Mouse (Mus musculus): ENCODE measurements at regions not wholly inside any gene's neighbourhood (a gene's known extent, or its start where the extent isn't known, plus 50 kb on each side); places are given as distances from the start of the nearest gene placed in this dataset.
A peak's percentile ranks its signal among the peaks of the same experiment; 100 is the strongest.
"Not testable (repeated sequence)": the region's sequence is repeated elsewhere in the genome, so short reads cannot be mapped to it uniquely, and the experiment has no call there.

DNA sequence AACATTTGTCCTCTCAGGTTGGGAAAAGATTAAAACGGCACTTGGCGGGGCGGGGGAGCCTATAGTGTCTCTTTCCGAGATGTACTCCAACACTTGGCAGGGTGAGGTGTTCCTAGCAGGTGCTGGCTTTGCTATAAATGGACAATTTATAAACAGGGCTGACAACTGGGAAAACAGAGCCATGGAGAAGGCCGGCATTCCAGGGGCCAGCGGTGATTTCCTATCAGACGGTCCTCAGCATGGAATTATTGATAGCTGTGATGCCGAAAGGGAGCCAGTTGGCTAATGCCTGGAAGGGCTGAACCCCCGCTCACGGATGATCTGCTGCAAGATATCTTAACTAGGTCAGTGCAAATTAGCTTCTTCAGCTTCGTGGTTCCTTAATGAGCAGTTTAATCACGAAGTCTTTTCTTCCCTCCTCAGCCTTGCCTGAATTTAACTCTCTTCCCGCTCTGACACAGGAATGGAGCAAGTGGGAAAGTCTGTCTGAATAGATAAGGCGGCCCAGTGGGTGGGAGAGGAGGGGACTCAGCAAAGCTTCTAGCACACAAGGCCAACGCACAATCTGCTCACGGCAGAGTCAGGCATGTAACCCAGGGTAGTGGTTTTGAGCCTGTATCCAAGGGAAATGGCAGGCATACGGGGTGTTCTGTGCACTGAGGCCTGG lies 61.1 kb upstream of the Map3k1 start:
- H3K36me3 ChIP-seq (replicated peaks): no peaks in the 10 kb centered on the region
- ATAC-seq (ENCODE audit: extremely low read depth, insufficient number of reproducible peaks, low FRiP score, poor library complexity, severe bottlenecking) (peak; percentile 40), DNase-seq (ENCODE audit: low spot score) (peak; percentile 24)
- peaks cover 10% of the 10 kb centered on the region for H3K4me1 ChIP-seq (ENCODE audit: insufficient read depth, low read depth, low read length)
- H3K9me3 ChIP-seq (replicated peaks): peaks cover 3% of the 10 kb centered on the region
- peaks cover 18% of the 10 kb centered on the region for H3K27me3 ChIP-seq (ENCODE audit: insufficient read depth, low read length)
- TF ChIP-seq TAL1 (conservative IDR thresholded peaks at IDR 0.05; ENCODE audit: low read depth, low read length) (no peak), CTCF (IDR thresholded peaks at IDR 0.05; ENCODE audit: low read depth, low read length) (no peak), POLR2AphosphoS5 (IDR thresholded peaks at IDR 0.05; ENCODE audit: insufficient replicate concordance, low read depth, low read length) (no peak), GATA1 (IDR thresholded peaks at IDR 0.05; ENCODE audit: borderline replicate concordance, low read length) (no peak), GATA2 (IDR thresholded peaks at IDR 0.05; ENCODE audit: borderline replicate concordance, low read depth, low read length) (no peak)
- no peak overlapping the region for H3K4me3 ChIP-seq (ENCODE audit: low read depth, low read length)

DNA sequence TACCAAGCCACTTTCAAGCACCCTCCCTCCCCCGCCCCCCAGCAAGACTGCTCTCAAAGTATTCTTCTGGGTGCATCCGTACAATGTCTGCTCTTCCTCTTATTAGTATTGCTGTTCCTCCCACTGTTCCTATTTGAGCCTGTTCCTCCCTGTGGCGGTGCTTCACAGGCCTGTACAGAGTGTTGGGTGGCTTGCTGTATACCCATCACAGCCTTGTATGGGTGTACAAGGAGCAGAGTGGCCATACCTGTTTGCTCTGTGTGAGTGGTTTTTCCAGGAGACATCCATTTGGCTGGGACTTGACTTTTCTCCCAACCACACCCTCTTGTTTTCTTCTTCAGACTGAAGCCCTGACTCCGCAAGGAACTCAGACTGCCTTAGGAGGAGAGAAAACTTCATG lies 61.7 kb upstream of the Map3k1 start:
- no peak for TF ChIP-seq POLR2AphosphoS5 (IDR thresholded peaks at IDR 0.05; ENCODE audit: insufficient replicate concordance, low read depth, low read length)
- no peak for TF ChIP-seq GATA1 (IDR thresholded peaks at IDR 0.05; ENCODE audit: borderline replicate concordance, low read length)
- TF ChIP-seq CTCF (IDR thresholded peaks at IDR 0.05; ENCODE audit: low read depth, low read length): no peak
- TF ChIP-seq GATA2 (IDR thresholded peaks at IDR 0.05; ENCODE audit: borderline replicate concordance, low read depth, low read length): no peak
- no peak for TF ChIP-seq TAL1 (conservative IDR thresholded peaks at IDR 0.05; ENCODE audit: low read depth, low read length)
- H3K4me1 ChIP-seq (ENCODE audit: insufficient read depth, low read depth, low read length): peaks cover 10% of the 10 kb centered on the region
- H3K36me3 ChIP-seq (replicated peaks): no peaks in the 10 kb centered on the region
- H3K9me3 ChIP-seq (replicated peaks): peaks cover 3% of the 10 kb centered on the region
- ATAC-seq (ENCODE audit: extremely low read depth, insufficient number of reproducible peaks, low FRiP score, poor library complexity, severe bottlenecking) (no peak), DNase-seq (ENCODE audit: low spot score) (no peak)
- no peak overlapping the region for H3K4me3 ChIP-seq (ENCODE audit: low read depth, low read length)
- H3K27me3 ChIP-seq (ENCODE audit: insufficient read depth, low read length): peaks cover 18% of the 10 kb centered on the region

DNA sequence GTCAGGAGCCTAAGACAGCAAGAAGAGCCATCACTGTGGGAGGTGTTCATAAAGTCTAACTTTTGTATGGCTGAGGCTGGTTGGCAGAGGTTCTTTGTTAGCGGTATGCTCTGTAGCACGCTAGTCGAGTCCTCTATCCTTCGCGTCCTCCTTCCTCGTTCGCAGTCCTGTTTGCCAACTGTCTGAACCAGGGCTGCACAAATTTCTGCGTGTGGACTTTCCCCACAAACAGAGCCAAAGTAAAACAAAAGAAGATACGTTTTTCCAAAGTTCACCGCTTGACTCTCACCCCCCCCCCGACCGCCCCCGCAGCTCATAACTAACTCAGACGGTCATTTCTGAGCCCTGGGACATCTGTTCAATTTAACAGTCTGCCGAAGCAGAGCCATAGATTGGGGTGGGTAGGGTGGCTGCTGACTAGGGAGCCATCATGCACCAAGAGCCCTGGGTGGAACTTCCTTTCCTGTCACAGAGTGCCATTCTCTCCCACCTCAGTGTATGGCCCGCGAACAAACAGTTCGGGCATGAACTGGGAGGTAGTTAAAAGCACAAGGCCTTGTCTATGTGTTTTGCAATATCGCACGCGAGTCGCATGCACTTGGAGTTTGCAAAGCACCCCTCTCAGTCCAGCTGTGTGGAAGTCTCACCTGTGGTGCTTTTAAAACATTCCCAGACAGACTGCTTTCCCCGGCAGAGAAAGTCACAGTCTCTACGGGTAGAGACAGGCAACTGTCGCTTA lies 63.0 kb upstream of the Map3k1 start:
- Histone ChIP-seq H3K4me1 (ENCODE audit: insufficient read depth, low read depth, low read length) (peaks cover 10% of the 10 kb centered on the region), H3K27me3 (ENCODE audit: insufficient read depth, low read length) (peaks cover 15% of the 10 kb centered on the region), H3K4me3 (ENCODE audit: low read depth, low read length) (no peak overlapping the region), H3K9me3 (replicated peaks) (peaks cover 2% of the 10 kb centered on the region), H3K36me3 (replicated peaks) (no peaks in the 10 kb centered on the region)
- no peak for DNase-seq (ENCODE audit: low spot score)
- TF ChIP-seq CTCF (IDR thresholded peaks at IDR 0.05; ENCODE audit: low read depth, low read length) (no peak), GATA1 (IDR thresholded peaks at IDR 0.05; ENCODE audit: borderline replicate concordance, low read length) (no peak), GATA2 (IDR thresholded peaks at IDR 0.05; ENCODE audit: borderline replicate concordance, low read depth, low read length) (no peak), POLR2AphosphoS5 (IDR thresholded peaks at IDR 0.05; ENCODE audit: insufficient replicate concordance, low read depth, low read length) (no peak), TAL1 (conservative IDR thresholded peaks at IDR 0.05; ENCODE audit: low read depth, low read length) (no peak)
- ATAC-seq (ENCODE audit: extremely low read depth, insufficient number of reproducible peaks, low FRiP score, poor library complexity, severe bottlenecking): no peak

DNA sequence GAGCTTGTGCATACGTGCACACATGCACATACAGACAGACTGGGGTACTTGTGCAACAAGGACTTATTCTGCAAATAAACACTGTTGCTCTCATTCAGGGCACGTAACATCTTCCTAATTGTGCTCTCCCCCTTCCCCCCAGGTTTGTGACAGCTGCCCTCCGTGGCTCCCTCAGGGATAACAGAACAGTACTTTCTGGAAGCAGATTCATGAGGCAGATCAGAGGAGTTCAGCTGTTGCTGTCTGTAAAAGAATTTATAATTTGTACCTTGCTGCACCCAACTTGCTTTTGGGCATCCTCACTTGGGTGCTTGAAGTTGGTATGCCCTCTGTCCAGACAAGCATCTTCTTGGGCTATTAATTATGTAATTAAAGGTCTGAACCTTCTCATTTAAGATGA lies 65.5 kb upstream of the Map3k1 start:
- Histone ChIP-seq H3K4me3 (ENCODE audit: low read depth, low read length) (no peak overlapping the region), H3K9me3 (replicated peaks) (no peaks in the 10 kb centered on the region), H3K4me1 (ENCODE audit: insufficient read depth, low read depth, low read length) (peaks cover 10% of the 10 kb centered on the region), H3K27me3 (ENCODE audit: insufficient read depth, low read length) (peaks cover 13% of the 10 kb centered on the region), H3K36me3 (replicated peaks) (no peaks in the 10 kb centered on the region)
- no peak for ATAC-seq (ENCODE audit: extremely low read depth, insufficient number of reproducible peaks, low FRiP score, poor library complexity, severe bottlenecking)
- TF ChIP-seq POLR2AphosphoS5 (IDR thresholded peaks at IDR 0.05; ENCODE audit: insufficient replicate concordance, low read depth, low read length): no peak
- TF ChIP-seq TAL1 (conservative IDR thresholded peaks at IDR 0.05; ENCODE audit: low read depth, low read length): no peak
- no peak for TF ChIP-seq CTCF (IDR thresholded peaks at IDR 0.05; ENCODE audit: low read depth, low read length)
- no peak for TF ChIP-seq GATA1 (IDR thresholded peaks at IDR 0.05; ENCODE audit: borderline replicate concordance, low read length)
- no peak for TF ChIP-seq GATA2 (IDR thresholded peaks at IDR 0.05; ENCODE audit: borderline replicate concordance, low read depth, low read length)
- DNase-seq (ENCODE audit: low spot score): no peak

DNA sequence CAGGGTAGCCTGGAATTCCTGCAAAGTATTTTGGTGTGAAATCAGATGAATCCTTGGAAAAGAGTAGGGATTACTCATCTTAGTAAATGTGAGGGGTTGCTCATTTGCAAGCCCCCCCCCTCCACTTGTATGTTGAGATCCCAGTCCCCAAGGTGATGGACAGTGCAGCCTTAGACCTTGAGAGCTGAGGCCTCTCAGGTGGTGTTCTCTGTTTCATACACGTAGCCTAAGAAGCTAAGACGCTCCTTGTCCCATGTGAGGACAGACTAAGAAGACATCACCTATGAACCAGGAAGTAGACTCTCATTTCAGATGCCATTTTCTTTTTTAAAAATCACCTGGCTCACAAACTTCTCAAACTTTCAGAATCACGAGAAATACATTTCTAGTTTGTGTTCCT lies 67.6 kb upstream of the Map3k1 start:
- peaks cover 8% of the 10 kb centered on the region for H3K27me3 ChIP-seq (ENCODE audit: insufficient read depth, low read length)
- TF ChIP-seq POLR2AphosphoS5 (IDR thresholded peaks at IDR 0.05; ENCODE audit: insufficient replicate concordance, low read depth, low read length): no peak
- TF ChIP-seq CTCF (IDR thresholded peaks at IDR 0.05; ENCODE audit: low read depth, low read length): no peak
- TF ChIP-seq GATA2 (IDR thresholded peaks at IDR 0.05; ENCODE audit: borderline replicate concordance, low read depth, low read length): no peak
- no peak for TF ChIP-seq GATA1 (IDR thresholded peaks at IDR 0.05; ENCODE audit: borderline replicate concordance, low read length)
- no peak for TF ChIP-seq TAL1 (conservative IDR thresholded peaks at IDR 0.05; ENCODE audit: low read depth, low read length)
- no peak overlapping the region for H3K4me3 ChIP-seq (ENCODE audit: low read depth, low read length)
- no peaks in the 10 kb centered on the region for H3K9me3 ChIP-seq (replicated peaks)
- DNase-seq (ENCODE audit: low spot score): no peak
- no peak for ATAC-seq (ENCODE audit: extremely low read depth, insufficient number of reproducible peaks, low FRiP score, poor library complexity, severe bottlenecking)
- H3K36me3 ChIP-seq (replicated peaks): no peaks in the 10 kb centered on the region
- H3K4me1 ChIP-seq (ENCODE audit: insufficient read depth, low read depth, low read length): no peaks in the 10 kb centered on the region

DNA sequence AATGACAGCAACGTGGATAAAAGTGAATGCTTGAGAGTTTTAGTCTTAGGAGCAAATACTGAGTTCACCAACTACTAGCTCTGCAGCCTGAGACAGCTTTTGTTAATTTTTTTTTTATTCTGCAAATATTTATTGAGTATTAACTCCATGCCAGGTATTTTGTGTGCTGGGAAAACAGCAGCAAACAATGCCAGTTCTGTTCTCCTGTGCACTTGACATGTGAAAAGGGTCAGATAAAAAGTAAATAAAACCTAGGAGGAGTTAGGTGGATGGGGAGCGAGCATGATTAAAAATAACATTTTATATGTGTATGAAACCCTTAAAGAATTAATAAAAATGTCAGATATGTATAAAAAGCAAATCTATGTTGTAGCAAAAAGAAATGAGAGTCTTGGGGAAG lies 68.1 kb upstream of the Map3k1 start:
- DNase-seq (ENCODE audit: low spot score): no peak

DNA sequence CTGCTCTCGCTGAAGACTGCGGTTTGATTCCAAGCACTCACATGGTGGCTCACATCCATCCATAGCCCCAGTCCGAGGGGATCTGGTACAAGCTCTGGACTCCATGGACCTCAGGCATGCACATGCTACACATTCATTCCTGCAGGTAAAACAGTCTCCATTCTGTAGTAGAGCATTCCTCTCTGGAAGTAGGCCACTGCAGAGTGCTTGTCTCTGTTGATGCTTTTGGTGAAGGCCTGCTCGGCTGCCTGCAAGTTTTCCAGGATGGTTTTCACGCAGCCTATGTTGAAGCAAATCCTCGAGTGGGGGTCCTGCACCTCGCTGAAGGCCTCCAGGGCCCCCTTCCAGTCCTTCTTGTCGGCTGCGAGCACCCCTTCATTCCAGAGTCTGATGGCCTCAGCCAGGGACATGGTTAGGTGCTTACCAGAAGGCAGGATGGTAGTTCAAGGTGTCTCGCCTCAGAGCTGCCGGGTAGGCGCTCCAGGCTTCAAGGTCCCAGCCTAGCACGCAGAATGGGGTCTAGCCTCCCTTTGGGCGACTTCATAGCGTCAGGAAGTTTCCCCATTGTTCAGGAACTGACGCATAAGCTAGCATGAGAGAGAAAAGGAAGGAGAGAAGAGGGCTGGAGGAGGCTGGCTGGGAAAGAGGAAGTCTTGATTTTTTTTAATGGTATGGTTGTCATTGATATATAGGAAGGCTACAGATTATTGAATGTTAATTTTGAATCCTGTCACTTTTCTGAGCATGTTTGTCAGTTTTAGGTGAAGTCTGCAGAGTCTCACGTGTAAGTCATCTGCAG lies 75.2 kb upstream of the Map3k1 start:
- DNase-seq (ENCODE audit: low spot score); H3K4me1 ChIP-seq (ENCODE audit: insufficient read depth, low read depth, low read length); H3K36me3 ChIP-seq (replicated peaks); H3K9me3 ChIP-seq (replicated peaks): not testable (repeated sequence)
- Histone ChIP-seq H3K4me3 (ENCODE audit: low read depth, low read length) (peak overlapping the region; percentile 64), H3K27me3 (ENCODE audit: insufficient read depth, low read length) (peaks cover 11% of the 10 kb centered on the region)
- ATAC-seq (ENCODE audit: extremely low read depth, insufficient number of reproducible peaks, low FRiP score, poor library complexity, severe bottlenecking): peak; percentile 57

More for the DNA sequence above, 68.1 kb upstream of the Map3k1 start:
- H3K36me3 ChIP-seq (replicated peaks): no peaks in the 10 kb centered on the region
- H3K4me3 ChIP-seq (ENCODE audit: low read depth, low read length): no peak overlapping the region
- no peak for ATAC-seq (ENCODE audit: extremely low read depth, insufficient number of reproducible peaks, low FRiP score, poor library complexity, severe bottlenecking)
- H3K27me3 ChIP-seq (ENCODE audit: insufficient read depth, low read length): peaks cover 8% of the 10 kb centered on the region
- no peaks in the 10 kb centered on the region for H3K4me1 ChIP-seq (ENCODE audit: insufficient read depth, low read depth, low read length)
- no peaks in the 10 kb centered on the region for H3K9me3 ChIP-seq (replicated peaks)
- TF ChIP-seq CTCF (IDR thresholded peaks at IDR 0.05; ENCODE audit: low read depth, low read length) (no peak), POLR2AphosphoS5 (IDR thresholded peaks at IDR 0.05; ENCODE audit: insufficient replicate concordance, low read depth, low read length) (no peak), GATA2 (IDR thresholded peaks at IDR 0.05; ENCODE audit: borderline replicate concordance, low read depth, low read length) (no peak), GATA1 (IDR thresholded peaks at IDR 0.05; ENCODE audit: borderline replicate concordance, low read length) (no peak), TAL1 (conservative IDR thresholded peaks at IDR 0.05; ENCODE audit: low read depth, low read length) (no peak)

Data from G1E (cell line).